Mouse (Mus musculus): ENCODE results near the gene Gipr. TPM values are rescaled to one million over a fixed set of nuclear protein-coding genes. Genes with fewer than 3 reads are reported as not detected.
A peak's percentile ranks its signal among the peaks of the same experiment; 100 is the strongest.

Gene Gipr
- total RNA-seq, 1 experiment: 1.5 TPM

- no peak overlapping the region for H3K27ac ChIP-seq (ENCODE audit: insufficient read depth, low read depth, low read length, poor library complexity, severe bottlenecking)
- DNase-seq (ENCODE audit: low read depth, low spot score): peak; percentile 96
- peak overlapping the region; percentile 35 to 70 for H3K4me3 ChIP-seq (ENCODE audit: insufficient read depth in 1 of 2, low read depth in 1 of 2, low read length in 2 of 2, poor library complexity in 1 of 2, severe bottlenecking in 1 of 2)
- peaks cover 5 to 10% of the 10 kb centered on the region in 2 experiments; a peak in 1 of 4 replicates for H3K4me1 ChIP-seq (ENCODE audit: control insufficient read depth in 2 of 2, insufficient read depth in 2 of 2, low read length in 2 of 2, poor library complexity in 1 of 2)
- in situ Hi-C loops (cut with MboI; ENCODE audit: low sequenced_read_pairs in 2 of 2, unreplicated experiment in 2 of 2): no loop called here
- H3K9me3 ChIP-seq (ENCODE audit: control insufficient read depth, insufficient read depth, low read depth, low read length): no peaks in the 10 kb centered on the region
- no peak for TF ChIP-seq ZNF384 (IDR thresholded peaks at IDR 0.05; ENCODE audit: low read depth, low read length)
- TF ChIP-seq ZC3H11A (IDR thresholded peaks at IDR 0.05; ENCODE audit: borderline replicate concordance, low read depth, low read length): no peak
- no peak for TF ChIP-seq MAFK (IDR thresholded peaks at IDR 0.05; ENCODE audit: insufficient read depth, low read depth, low read length)
- 0 out of 2 replicates have a peak, but pooled peaks have one; percentile 42 for TF ChIP-seq CHD2 (IDR thresholded peaks at IDR 0.05; ENCODE audit: low read depth, low read length)
- peak; percentile 73; the same call in 1 of the 2 replicates for TF ChIP-seq HCFC1 (IDR thresholded peaks at IDR 0.05; ENCODE audit: borderline replicate concordance, insufficient read depth, low read length)
- H3K9ac ChIP-seq (ENCODE audit: insufficient read depth, low read depth, low read length, poor library complexity, severe bottlenecking): peak overlapping the region; percentile 48; the same call in 1 of the 2 replicates
- H3K36me3 ChIP-seq (ENCODE audit: control insufficient read depth, insufficient read depth, low read length, poor library complexity, severe bottlenecking): peaks cover 4% of the 10 kb centered on the region; the same call in 1 of the 2 replicates
Measured at GRCm38 (mm10) chr7:19131324-19131848, 34.5 kb downstream of the Gipr start.

GRCm38 (mm10) chr7:19130657-19131056, 35.3 kb downstream of the Gipr start:
- DNase-seq (ENCODE audit: low read depth, low spot score): no peak
- peak overlapping the region in 1 of 2 experiments; percentile 70; a peak in 2 of 4 replicates for H3K4me3 ChIP-seq (ENCODE audit: insufficient read depth in 1 of 2, low read depth in 1 of 2, low read length in 2 of 2, poor library complexity in 1 of 2, severe bottlenecking in 1 of 2)
- in situ Hi-C loops (cut with MboI; ENCODE audit: low sequenced_read_pairs in 2 of 2, unreplicated experiment in 2 of 2): no loop called here
- H3K36me3 ChIP-seq (ENCODE audit: control insufficient read depth, insufficient read depth, low read length, poor library complexity, severe bottlenecking): peaks cover 4% of the 10 kb centered on the region; the same call in 1 of the 2 replicates
- H3K9me3 ChIP-seq (ENCODE audit: control insufficient read depth, insufficient read depth, low read depth, low read length): no peaks in the 10 kb centered on the region
- peaks cover 5 to 8% of the 10 kb centered on the region in 2 experiments; a peak in 1 of 4 replicates for H3K4me1 ChIP-seq (ENCODE audit: control insufficient read depth in 2 of 2, insufficient read depth in 2 of 2, low read length in 2 of 2, poor library complexity in 1 of 2)
- no peak overlapping the region; the same call in 1 of the 2 replicates for H3K9ac ChIP-seq (ENCODE audit: insufficient read depth, low read depth, low read length, poor library complexity, severe bottlenecking)
- H3K27ac ChIP-seq (ENCODE audit: insufficient read depth, low read depth, low read length, poor library complexity, severe bottlenecking): no peak overlapping the region
- no peak for TF ChIP-seq ZNF384 (IDR thresholded peaks at IDR 0.05; ENCODE audit: low read depth, low read length)
- TF ChIP-seq CHD2 (IDR thresholded peaks at IDR 0.05; ENCODE audit: low read depth, low read length): no peak
- TF ChIP-seq MAFK (IDR thresholded peaks at IDR 0.05; ENCODE audit: insufficient read depth, low read depth, low read length): peak; percentile 54; the same call in 1 of the 2 replicates
- no peak for TF ChIP-seq ZC3H11A (IDR thresholded peaks at IDR 0.05; ENCODE audit: borderline replicate concordance, low read depth, low read length)

GRCm38 (mm10) chr7:19129396-19129795, 36.5 kb downstream of the Gipr start:
- DNase-seq (ENCODE audit: low read depth, low spot score): no peak
- Histone ChIP-seq H3K27ac (ENCODE audit: insufficient read depth, low read depth, low read length, poor library complexity, severe bottlenecking) (no peak overlapping the region), H3K4me1 (ENCODE audit: control insufficient read depth in 2 of 2, insufficient read depth in 2 of 2, low read length in 2 of 2, poor library complexity in 1 of 2) (0 out of 4 replicates have a peak, but pooled peaks cover 2 to 5% of the 10 kb centered on the region in 2 experiments), H3K36me3 (ENCODE audit: control insufficient read depth, insufficient read depth, low read length, poor library complexity, severe bottlenecking) (peaks cover 2% of the 10 kb centered on the region; the same call in 1 of the 2 replicates), H3K9me3 (ENCODE audit: control insufficient read depth, insufficient read depth, low read depth, low read length) (no peaks in the 10 kb centered on the region), H3K9ac (ENCODE audit: insufficient read depth, low read depth, low read length, poor library complexity, severe bottlenecking) (no peak overlapping the region), H3K4me3 (ENCODE audit: insufficient read depth in 1 of 2, low read depth in 1 of 2, low read length in 2 of 2, poor library complexity in 1 of 2, severe bottlenecking in 1 of 2) (no peak overlapping the region)
- no peak for TF ChIP-seq HCFC1 (IDR thresholded peaks at IDR 0.05; ENCODE audit: borderline replicate concordance, insufficient read depth, low read length)
- no peak for TF ChIP-seq MAFK (IDR thresholded peaks at IDR 0.05; ENCODE audit: insufficient read depth, low read depth, low read length)
- TF ChIP-seq ZNF384 (IDR thresholded peaks at IDR 0.05; ENCODE audit: low read depth, low read length): no peak
- no peak for TF ChIP-seq CHD2 (IDR thresholded peaks at IDR 0.05; ENCODE audit: low read depth, low read length)
- TF ChIP-seq ZC3H11A (IDR thresholded peaks at IDR 0.05; ENCODE audit: borderline replicate concordance, low read depth, low read length): no peak
- in situ Hi-C loops (cut with MboI; ENCODE audit: low sequenced_read_pairs in 2 of 2, unreplicated experiment in 2 of 2): no loop called here

GRCm38 (mm10) chr7:19127744-19128143, 38.2 kb downstream of the Gipr start:
- Histone ChIP-seq H3K4me3 (ENCODE audit: insufficient read depth in 1 of 2, low read depth in 1 of 2, low read length in 2 of 2, poor library complexity in 1 of 2, severe bottlenecking in 1 of 2) (no peak overlapping the region), H3K9me3 (ENCODE audit: control insufficient read depth, insufficient read depth, low read depth, low read length) (no peaks in the 10 kb centered on the region), H3K9ac (ENCODE audit: insufficient read depth, low read depth, low read length, poor library complexity, severe bottlenecking) (no peak overlapping the region), H3K36me3 (ENCODE audit: control insufficient read depth, insufficient read depth, low read length, poor library complexity, severe bottlenecking) (peaks cover 2% of the 10 kb centered on the region; the same call in 1 of the 2 replicates), H3K27ac (ENCODE audit: insufficient read depth, low read depth, low read length, poor library complexity, severe bottlenecking) (no peak overlapping the region), H3K4me1 (ENCODE audit: control insufficient read depth in 2 of 2, insufficient read depth in 2 of 2, low read length in 2 of 2, poor library complexity in 1 of 2) (0 out of 4 replicates have a peak, but pooled peaks cover 2 to 5% of the 10 kb centered on the region in 2 experiments)
- in situ Hi-C loops (cut with MboI; ENCODE audit: low sequenced_read_pairs in 2 of 2, unreplicated experiment in 2 of 2): no loop called here
- DNase-seq (ENCODE audit: low read depth, low spot score): no peak
- no peak for TF ChIP-seq HCFC1 (IDR thresholded peaks at IDR 0.05; ENCODE audit: borderline replicate concordance, insufficient read depth, low read length)
- no peak for TF ChIP-seq ZNF384 (IDR thresholded peaks at IDR 0.05; ENCODE audit: low read depth, low read length)
- TF ChIP-seq MAFK (IDR thresholded peaks at IDR 0.05; ENCODE audit: insufficient read depth, low read depth, low read length): no peak
- no peak for TF ChIP-seq CHD2 (IDR thresholded peaks at IDR 0.05; ENCODE audit: low read depth, low read length)
- no peak for TF ChIP-seq ZC3H11A (IDR thresholded peaks at IDR 0.05; ENCODE audit: borderline replicate concordance, low read depth, low read length)

Measured in ES-E14 (cell line).